Mouse (Mus musculus): ENCODE data around the gene Pimreg. TPM values are rescaled to one million over a fixed set of nuclear protein-coding genes. Genes with fewer than 3 reads are reported as not detected.

Gene Pimreg
- 28.3 and 31.9 TPM in 2 replicates for polyA plus RNA-seq (2015; fragmentation: Nextera tagmentation; extraction: Ambion mirVana)

- ATAC-seq (replicated peaks), result peak; percentile 89
- WGBS, result under 1% methylated on average over 52 of the region's 52 CpGs
- peak within 1 kb of the TSS; percentile 40 for H3K27ac ChIP-seq
Measured at GRCm38 (mm10) chr11:72041768-72042607, at the start of gene Pimreg. Gene Pimreg, plus strand, starts transcription at chr11:72042032.

GRCm38 (mm10) chr11:71992438-71992837 is 49.4 kb upstream of the Pimreg start:
- H3K9me3 ChIP-seq, result no peaks in the 10 kb centered on the region
- no peak overlapping the region for H3K27ac ChIP-seq
- no peaks in the 10 kb centered on the region for H3K27me3 ChIP-seq (replicated peaks)
- 89% methylated on average over 12 of the region's 12 CpGs for WGBS
- no peak overlapping the region for H3K9ac ChIP-seq
- no peak overlapping the region for H3K4me2 ChIP-seq
- no peaks in the 10 kb centered on the region for H3K36me3 ChIP-seq (replicated peaks)
- H3K4me1 ChIP-seq, result peaks cover 22% of the 10 kb centered on the region
- H3K4me3 ChIP-seq, result no peak overlapping the region
- ATAC-seq (replicated peaks), result no peak

More at GRCm38 (mm10) chr11:72041768-72042607, at the start of gene Pimreg:
- Histone ChIP-seq H3K4me2 (peak within 1 kb of the TSS; percentile 96), H3K4me3 (peak within 1 kb of the TSS; percentile 73), H3K9ac (peak within 1 kb of the TSS; percentile 63), H3K27me3 (replicated peaks) (no peaks in the 10 kb centered on the region), H3K36me3 (replicated peaks) (no peaks in the 10 kb centered on the region), H3K4me1 (peaks cover 51% of the 10 kb centered on the region), H3K9me3 (no peaks in the 10 kb centered on the region)

- Histone ChIP-seq H3K4me2 (peak overlapping the region; percentile 43), H3K9ac (no peak overlapping the region), H3K9me3 (no peaks in the 10 kb centered on the region), H3K4me1 (peaks cover 22% of the 10 kb centered on the region), H3K27me3 (replicated peaks) (no peaks in the 10 kb centered on the region), H3K36me3 (replicated peaks) (no peaks in the 10 kb centered on the region), H3K4me3 (no peak overlapping the region), H3K27ac (peak overlapping the region; percentile 71)
- ATAC-seq (replicated peaks), result peak; percentile 88
- 18% methylated on average over 9 of the region's 9 CpGs for WGBS
Measured at GRCm38 (mm10) chr11:71995968-71996511, 45.8 kb upstream of the Pimreg start.

- Histone ChIP-seq H3K9ac (no peak overlapping the region), H3K4me3 (no peak overlapping the region), H3K4me2 (peak overlapping the region; percentile 43), H3K9me3 (no peaks in the 10 kb centered on the region), H3K27ac (peak overlapping the region; percentile 1; the same call in 1 of the 2 replicates), H3K27me3 (replicated peaks) (no peaks in the 10 kb centered on the region), H3K4me1 (peaks cover 22% of the 10 kb centered on the region), H3K36me3 (replicated peaks) (no peaks in the 10 kb centered on the region)
- WGBS, result 21% methylated on average over 11 of the region's 11 CpGs
- peak; percentile 69 for ATAC-seq (replicated peaks)
Measured at GRCm38 (mm10) chr11:71996805-71997204, 45.0 kb upstream of the Pimreg start.

GRCm38 (mm10) chr11:72000194-72000593 is 41.6 kb upstream of the Pimreg start:
- Histone ChIP-seq H3K27me3 (replicated peaks) (no peaks in the 10 kb centered on the region), H3K27ac (no peak overlapping the region), H3K4me1 (peaks cover 20% of the 10 kb centered on the region), H3K4me3 (no peak overlapping the region), H3K9me3 (no peaks in the 10 kb centered on the region), H3K4me2 (no peak overlapping the region), H3K9ac (no peak overlapping the region), H3K36me3 (replicated peaks) (no peaks in the 10 kb centered on the region)
- 85% methylated on average over 6 of the region's 6 CpGs for WGBS
- no peak for ATAC-seq (replicated peaks)

DNA sequence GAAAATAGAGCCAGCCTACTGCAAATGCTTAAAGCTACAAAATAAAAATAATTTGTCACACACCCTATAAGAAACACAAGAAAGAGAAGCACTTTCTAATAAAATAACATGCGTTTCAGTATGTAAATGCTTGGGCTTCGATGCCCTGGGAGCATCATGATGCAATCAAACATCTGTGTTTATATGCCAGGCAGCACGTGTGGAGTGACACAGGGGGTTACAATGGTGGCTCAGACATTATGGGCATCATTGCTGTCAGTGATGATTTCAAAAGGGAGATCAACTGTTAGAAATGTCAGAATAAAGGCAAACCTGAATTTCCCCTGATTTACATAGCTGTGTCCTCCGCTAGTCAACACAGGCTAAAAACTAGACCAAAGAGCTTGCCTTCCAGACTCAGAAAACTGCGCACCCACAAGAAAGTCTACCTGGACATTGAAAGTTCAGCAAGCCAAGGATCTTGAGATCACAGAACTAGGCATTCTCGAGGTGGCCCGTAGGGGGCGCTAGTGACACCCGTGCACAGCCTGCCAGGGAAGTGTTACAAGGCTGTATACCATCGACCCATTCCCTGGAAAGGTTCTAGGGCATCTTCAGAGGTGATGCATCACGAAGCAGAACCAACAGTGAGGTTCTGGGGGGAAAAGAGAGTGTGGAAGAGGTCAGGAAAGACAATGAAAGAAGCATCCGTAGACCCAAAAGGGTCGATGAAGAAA is 39.5 kb upstream of the Pimreg start:
- ATAC-seq (replicated peaks), result no peak
- WGBS, result 50% methylated on average over 13 of the region's 13 CpGs

GRCm38 (mm10) chr11:72003171-72003570 is 38.7 kb upstream of the Pimreg start:
- Histone ChIP-seq H3K9me3 (no peaks in the 10 kb centered on the region), H3K4me2 (no peak overlapping the region), H3K9ac (no peak overlapping the region), H3K27me3 (replicated peaks) (no peaks in the 10 kb centered on the region), H3K4me1 (no peaks in the 10 kb centered on the region), H3K36me3 (replicated peaks) (no peaks in the 10 kb centered on the region), H3K4me3 (no peak overlapping the region), H3K27ac (no peak overlapping the region)
- ATAC-seq (replicated peaks), result no peak
- WGBS, result 49% methylated on average over 9 of the region's 9 CpGs

More for the DNA sequence above, 39.5 kb upstream of the Pimreg start:
- Histone ChIP-seq H3K9me3 (no peaks in the 10 kb centered on the region), H3K36me3 (replicated peaks) (no peaks in the 10 kb centered on the region), H3K27ac (no peak overlapping the region), H3K4me1 (0 out of 2 replicates have a peak, but pooled peaks cover under 1% of the 10 kb centered on the region), H3K27me3 (replicated peaks) (no peaks in the 10 kb centered on the region), H3K4me3 (no peak overlapping the region), H3K4me2 (no peak overlapping the region), H3K9ac (no peak overlapping the region)

GRCm38 (mm10) chr11:72005547-72005946 is 36.3 kb upstream of the Pimreg start:
- Histone ChIP-seq H3K4me1 (peaks cover 7% of the 10 kb centered on the region), H3K27ac (no peak overlapping the region), H3K4me3 (no peak overlapping the region), H3K36me3 (replicated peaks) (no peaks in the 10 kb centered on the region), H3K9me3 (no peaks in the 10 kb centered on the region), H3K27me3 (replicated peaks) (no peaks in the 10 kb centered on the region), H3K9ac (no peak overlapping the region), H3K4me2 (no peak overlapping the region)
- 79% methylated on average over 6 of the region's 6 CpGs for WGBS
- no peak for ATAC-seq (replicated peaks)

GRCm38 (mm10) chr11:72010367-72010766 is 31.5 kb upstream of the Pimreg start:
- Histone ChIP-seq H3K27me3 (replicated peaks) (no peaks in the 10 kb centered on the region), H3K4me2 (no peak overlapping the region), H3K9me3 (no peaks in the 10 kb centered on the region), H3K4me3 (no peak overlapping the region), H3K36me3 (replicated peaks) (no peaks in the 10 kb centered on the region), H3K4me1 (peaks cover 22% of the 10 kb centered on the region), H3K9ac (no peak overlapping the region), H3K27ac (peak overlapping the region; percentile 76)
- ATAC-seq (replicated peaks), result no peak
- 38% methylated on average over 5 of the region's 5 CpGs for WGBS

- H3K4me2 ChIP-seq, result peak overlapping the region; percentile 25
- peak overlapping the region; percentile 9; the same call in 1 of the 2 replicates for H3K9ac ChIP-seq
- no peaks in the 10 kb centered on the region for H3K27me3 ChIP-seq (replicated peaks)
- no peaks in the 10 kb centered on the region for H3K36me3 ChIP-seq (replicated peaks)
- no peaks in the 10 kb centered on the region for H3K9me3 ChIP-seq
- peak overlapping the region; percentile 76 for H3K27ac ChIP-seq
- H3K4me3 ChIP-seq, result no peak overlapping the region
- H3K4me1 ChIP-seq, result peaks cover 22% of the 10 kb centered on the region
- WGBS, result 29% methylated on average over 9 of the region's 9 CpGs
- ATAC-seq (replicated peaks), result no peak; the same call in 1 of the 2 replicates
Measured at GRCm38 (mm10) chr11:72010940-72011722, 30.7 kb upstream of the Pimreg start.

DNA sequence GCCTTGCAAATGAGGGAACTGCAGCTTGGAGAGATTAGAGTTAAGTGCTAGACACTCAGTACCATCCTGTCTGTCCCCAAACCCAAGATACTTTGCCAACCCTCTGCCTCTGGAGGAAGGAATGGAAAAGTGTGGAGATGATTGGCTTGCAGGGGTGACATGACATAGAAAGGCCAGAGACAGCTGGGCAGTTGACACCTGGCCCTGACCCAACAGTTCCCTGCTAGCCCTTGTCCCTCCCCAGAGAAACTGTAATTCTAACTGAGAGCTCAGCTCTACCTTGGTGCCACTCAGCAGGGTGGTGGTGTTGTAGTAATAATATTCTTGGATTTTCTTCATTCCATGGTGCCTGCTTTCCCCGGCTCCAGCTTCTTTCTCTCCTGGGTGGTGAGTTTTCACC is 29.9 kb upstream of the Pimreg start:
- ATAC-seq (replicated peaks), result no peak
- Histone ChIP-seq H3K27me3 (replicated peaks) (no peaks in the 10 kb centered on the region), H3K9me3 (no peaks in the 10 kb centered on the region), H3K36me3 (replicated peaks) (no peaks in the 10 kb centered on the region), H3K4me3 (no peak overlapping the region), H3K4me2 (no peak overlapping the region; the same call in 1 of the 2 replicates), H3K27ac (peak overlapping the region; percentile 76), H3K4me1 (peaks cover 23% of the 10 kb centered on the region), H3K9ac (no peak overlapping the region)
- WGBS, result 55% methylated on average over 1 of the region's 1 CpGs

Data from midbrain, embryonic 15.5 days (tissue).